Mouse (Mus musculus): ENCODE results near the gene Fbn1. TPM values are rescaled to one million over a fixed set of nuclear protein-coding genes. Genes with fewer than 3 reads are reported as not detected.

Fbn1 gene
- polyA plus RNA-seq, 1 experiment from 2014 or later, result 12.3 TPM

DNA sequence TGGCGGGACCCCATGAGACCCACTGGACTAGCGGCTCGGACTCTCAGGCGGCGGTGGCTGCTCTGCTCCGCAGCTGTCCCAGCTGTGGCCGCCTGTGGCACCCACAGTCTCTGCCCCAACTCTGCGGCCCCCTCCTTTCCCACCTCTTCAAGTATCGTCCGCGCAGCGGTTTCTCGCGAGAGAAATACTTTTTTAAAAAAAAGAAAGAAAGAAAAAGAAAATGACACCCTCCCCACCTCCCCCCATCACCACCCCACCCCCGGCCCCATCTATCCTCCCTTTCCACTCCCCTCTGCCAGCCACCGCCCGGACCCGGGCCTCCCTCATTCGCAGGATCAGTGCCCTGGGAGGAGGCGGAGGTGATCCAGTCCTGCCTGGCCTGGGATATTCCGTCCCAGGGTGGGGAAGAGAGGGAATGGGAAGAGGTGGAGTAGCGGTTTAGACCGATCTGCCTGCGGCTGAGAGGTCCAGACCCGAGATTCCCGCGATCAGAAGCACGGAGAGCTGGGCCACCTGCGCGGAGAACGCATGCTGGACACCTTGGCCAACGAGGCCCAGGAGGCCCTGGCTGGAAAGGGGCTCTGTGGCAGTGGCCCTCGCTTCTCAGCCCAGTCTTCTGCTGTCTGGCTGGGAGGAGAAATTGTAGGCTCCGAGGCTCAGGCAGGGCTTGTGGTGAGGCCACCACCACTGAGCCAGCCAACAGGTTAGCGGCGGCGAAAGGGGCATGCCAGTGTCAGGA lies 1.3 kb downstream of the Fbn1 start:
- Histone ChIP-seq H3K4me3 (ENCODE audit: low read depth, low read length) (peak overlapping the region; percentile 50), H3K9me3 (ENCODE audit: control insufficient read depth, low read length) (no peaks in the 10 kb centered on the region), H3K27ac (ENCODE audit: low read depth, low read length) (peak overlapping the region; percentile 25; the same call in 1 of the 2 replicates), H3K9ac (ENCODE audit: low read depth, low read length) (peak overlapping the region; percentile 50), H3K36me3 (ENCODE audit: control insufficient read depth, insufficient read depth, low read length) (no peaks in the 10 kb centered on the region), H3K4me2 (replicated peaks; ENCODE audit: low read depth, low read length) (peak overlapping the region; percentile 97), H3K4me1 (replicated peaks; ENCODE audit: control insufficient read depth, insufficient read depth, low read length) (no peaks in the 10 kb centered on the region), H3K27me3 (ENCODE audit: control insufficient read depth, insufficient read depth, low read length) (peaks cover 2% of the 10 kb centered on the region; the same call in 1 of the 2 replicates)
- ATAC-seq (ENCODE audit: low FRiP score), result peak; percentile 91
- DNase-seq (ENCODE audit: low spot score), result peak; percentile 77
- WGBS, result 2% methylated on average over 37 of the region's 37 CpGs

DNA sequence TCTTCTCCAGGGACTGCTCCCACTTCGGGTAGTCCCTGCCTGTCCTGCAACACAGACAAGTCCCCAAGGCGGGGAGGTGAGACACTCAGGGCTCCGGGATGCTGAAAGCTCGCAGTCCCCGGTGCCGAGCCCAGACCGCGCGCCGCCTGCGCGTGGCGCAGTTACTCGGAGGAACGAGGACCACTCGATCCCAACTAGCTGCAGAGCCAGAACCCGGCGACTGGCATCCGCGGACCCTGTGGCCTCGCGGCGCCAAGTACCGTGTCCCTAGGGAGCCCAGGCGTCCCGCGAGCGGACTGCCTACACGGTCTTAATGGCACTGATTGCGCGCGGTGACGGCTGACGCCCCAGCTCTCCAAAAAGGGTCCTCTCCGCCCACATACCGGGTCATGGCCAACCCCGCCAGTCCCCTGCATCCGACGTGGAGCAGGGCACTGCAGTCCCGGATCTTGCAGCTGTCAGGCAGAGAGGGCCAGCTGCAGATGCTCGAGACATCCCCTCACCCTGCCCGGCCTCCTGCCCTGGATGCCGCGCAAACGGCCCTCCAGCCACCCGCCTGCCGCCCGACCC lies 2.0 kb downstream of the Fbn1 start:
- DNase-seq (ENCODE audit: low spot score) (peak; percentile 79), ATAC-seq (ENCODE audit: low FRiP score) (peak; percentile 84)
- Histone ChIP-seq H3K27me3 (ENCODE audit: control insufficient read depth, insufficient read depth, low read length) (peaks cover 2% of the 10 kb centered on the region; the same call in 1 of the 2 replicates), H3K4me2 (replicated peaks; ENCODE audit: low read depth, low read length) (peak overlapping the region; percentile 97), H3K9ac (ENCODE audit: low read depth, low read length) (peak overlapping the region; percentile 50), H3K9me3 (ENCODE audit: control insufficient read depth, low read length) (no peaks in the 10 kb centered on the region), H3K27ac (ENCODE audit: low read depth, low read length) (peak overlapping the region; percentile 58), H3K36me3 (ENCODE audit: control insufficient read depth, insufficient read depth, low read length) (no peaks in the 10 kb centered on the region), H3K4me1 (replicated peaks; ENCODE audit: control insufficient read depth, insufficient read depth, low read length) (no peaks in the 10 kb centered on the region), H3K4me3 (ENCODE audit: low read depth, low read length) (peak overlapping the region; percentile 50)
- WGBS, result under 1% methylated on average over 45 of the region's 48 CpGs

DNA sequence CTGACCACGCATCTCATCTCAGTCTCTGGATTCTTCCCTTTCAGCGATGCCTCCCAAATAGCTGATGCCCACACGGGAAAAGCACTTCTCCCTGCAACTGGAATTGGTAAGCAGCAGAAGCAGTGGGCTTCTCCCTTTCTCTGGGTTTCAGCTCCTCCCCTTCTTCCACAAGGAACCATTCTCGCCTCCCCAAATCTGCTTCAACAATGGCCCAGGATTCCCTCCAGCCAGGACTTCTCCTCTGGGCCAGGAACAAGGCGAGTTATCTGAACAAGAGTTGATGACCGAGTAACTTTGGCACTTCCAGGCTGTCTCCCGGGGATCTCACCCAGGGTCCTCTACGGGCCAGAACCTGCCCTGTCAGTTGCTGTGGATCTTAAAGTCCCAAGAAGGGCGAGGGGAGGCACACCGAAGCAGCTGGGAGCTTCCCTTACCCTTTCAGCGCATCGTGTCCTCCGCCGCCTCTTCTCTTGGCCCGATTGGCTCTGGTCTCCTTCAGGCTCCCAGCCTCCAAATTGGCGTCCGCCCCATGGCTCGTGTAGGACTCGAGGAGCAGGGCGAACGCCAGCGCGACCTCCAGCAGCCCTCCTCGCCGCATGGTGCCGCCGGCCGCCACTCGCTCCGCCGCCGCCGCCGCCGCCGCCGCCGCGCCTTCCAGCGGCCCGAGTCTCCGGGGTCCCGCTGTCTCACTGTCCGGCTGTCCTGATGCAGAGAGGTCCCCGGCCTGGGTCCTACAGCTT lies 2.6 kb downstream of the Fbn1 start, which contains the start of gene Gm9913:
Gene Gm9913 (plus strand): TSS at position 84 of the 740 bp plus-strand sequence.
- Histone ChIP-seq H3K36me3 (ENCODE audit: control insufficient read depth, insufficient read depth, low read length) (no peaks in the 10 kb centered on the region), H3K27me3 (ENCODE audit: control insufficient read depth, insufficient read depth, low read length) (peaks cover 2% of the 10 kb centered on the region; the same call in 1 of the 2 replicates), H3K4me3 (ENCODE audit: low read depth, low read length) (peak within 1 kb of the TSS; percentile 50), H3K9me3 (ENCODE audit: control insufficient read depth, low read length) (no peaks in the 10 kb centered on the region), H3K4me2 (replicated peaks; ENCODE audit: low read depth, low read length) (peak within 1 kb of the TSS; percentile 97), H3K27ac (ENCODE audit: low read depth, low read length) (peak within 1 kb of the TSS; percentile 58), H3K4me1 (replicated peaks; ENCODE audit: control insufficient read depth, insufficient read depth, low read length) (no peaks in the 10 kb centered on the region), H3K9ac (ENCODE audit: low read depth, low read length) (peak within 1 kb of the TSS; percentile 50)
- 1% methylated on average over 45 of the region's 45 CpGs for WGBS
- ATAC-seq (ENCODE audit: low FRiP score), result peak; percentile 70
- peak; percentile 77 for DNase-seq (ENCODE audit: low spot score)

DNA sequence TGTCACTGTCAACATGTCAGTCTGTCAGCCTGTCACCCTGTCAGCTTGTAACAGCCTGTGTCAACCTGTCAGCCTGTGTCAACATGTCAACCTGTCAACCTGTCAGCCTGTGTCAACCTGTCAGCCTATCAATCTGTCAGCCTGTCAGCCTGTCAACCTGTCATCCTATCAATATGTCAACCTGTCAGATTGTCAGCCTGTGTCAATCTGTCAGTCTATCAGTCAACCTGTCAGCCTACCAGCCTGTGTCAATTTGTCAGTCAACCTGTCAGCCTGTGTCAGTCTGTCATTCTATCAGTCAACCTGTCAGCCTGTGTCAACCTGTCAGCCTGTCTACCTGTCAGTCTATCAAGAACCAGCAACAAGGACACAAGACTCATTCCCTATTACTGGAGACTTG lies 6.3 kb downstream of the Fbn1 start:
- no peaks in the 10 kb centered on the region for H3K9me3 ChIP-seq (ENCODE audit: control insufficient read depth, low read length)
- no peaks in the 10 kb centered on the region for H3K4me1 ChIP-seq (replicated peaks; ENCODE audit: control insufficient read depth, insufficient read depth, low read length)
- ATAC-seq (ENCODE audit: low FRiP score) (no peak), DNase-seq (ENCODE audit: low spot score) (peak; percentile 24)
- H3K36me3 ChIP-seq (ENCODE audit: control insufficient read depth, insufficient read depth, low read length), result no peaks in the 10 kb centered on the region
- no peak overlapping the region for H3K4me3 ChIP-seq (ENCODE audit: low read depth, low read length)
- H3K27ac ChIP-seq (ENCODE audit: low read depth, low read length), result no peak overlapping the region
- H3K4me2 ChIP-seq (replicated peaks; ENCODE audit: low read depth, low read length), result no peak overlapping the region
- H3K9ac ChIP-seq (ENCODE audit: low read depth, low read length), result no peak overlapping the region
- no peaks in the 10 kb centered on the region for H3K27me3 ChIP-seq (ENCODE audit: control insufficient read depth, insufficient read depth, low read length)

DNA sequence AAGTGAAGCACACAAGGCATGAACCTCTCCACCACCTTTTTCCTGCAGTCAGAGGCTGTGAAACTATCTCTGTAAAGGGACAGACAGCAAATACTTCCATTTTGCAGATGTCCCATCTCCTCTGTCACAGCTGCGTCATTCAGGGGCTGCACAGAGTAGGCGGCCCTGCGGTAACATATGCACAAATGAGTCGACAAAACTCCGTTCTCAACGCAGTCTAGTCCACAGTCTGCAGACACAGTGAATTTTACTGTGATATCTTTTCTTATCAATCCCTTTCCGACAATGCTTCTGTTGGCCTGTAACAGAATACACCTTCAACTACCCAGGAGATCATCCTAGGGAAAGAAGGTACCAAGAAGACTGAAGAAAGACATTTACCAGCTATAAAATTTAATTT lies 9.6 kb downstream of the Fbn1 start:
- no peak overlapping the region for H3K4me3 ChIP-seq (ENCODE audit: low read depth, low read length)
- no peaks in the 10 kb centered on the region for H3K4me1 ChIP-seq (replicated peaks; ENCODE audit: control insufficient read depth, insufficient read depth, low read length)
- H3K27ac ChIP-seq (ENCODE audit: low read depth, low read length), result no peak overlapping the region
- no peaks in the 10 kb centered on the region for H3K9me3 ChIP-seq (ENCODE audit: control insufficient read depth, low read length)
- DNase-seq (ENCODE audit: low spot score), result no peak
- H3K27me3 ChIP-seq (ENCODE audit: control insufficient read depth, insufficient read depth, low read length), result no peaks in the 10 kb centered on the region
- no peaks in the 10 kb centered on the region for H3K36me3 ChIP-seq (ENCODE audit: control insufficient read depth, insufficient read depth, low read length)
- no peak overlapping the region for H3K4me2 ChIP-seq (replicated peaks; ENCODE audit: low read depth, low read length)
- H3K9ac ChIP-seq (ENCODE audit: low read depth, low read length), result no peak overlapping the region
- 93% methylated on average over 7 of the region's 7 CpGs for WGBS
- ATAC-seq (ENCODE audit: low FRiP score), result no peak

DNA sequence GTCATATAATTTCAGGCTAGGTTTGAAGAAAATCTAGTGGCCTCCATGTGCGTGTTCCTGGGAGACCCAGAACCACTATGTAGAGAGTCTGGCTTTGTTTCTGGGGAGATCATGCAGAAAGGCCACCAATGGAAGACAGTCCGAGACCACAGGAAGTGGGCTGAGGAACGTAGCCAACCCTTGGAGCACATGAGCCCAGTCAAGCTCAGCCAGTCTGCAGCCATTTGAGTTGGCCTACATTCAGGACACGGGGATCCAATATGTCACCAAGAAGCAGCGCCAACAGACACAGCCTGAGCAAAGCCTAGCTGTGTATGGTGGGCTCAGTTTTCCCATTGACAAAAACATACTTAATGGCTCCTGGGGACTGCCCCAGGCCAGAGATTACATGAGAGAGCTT lies 11.1 kb downstream of the Fbn1 start:
- H3K27me3 ChIP-seq (ENCODE audit: control insufficient read depth, insufficient read depth, low read length), result no peaks in the 10 kb centered on the region
- no peak for ATAC-seq (ENCODE audit: low FRiP score)
- 96% methylated on average over 5 of the region's 5 CpGs for WGBS
- no peaks in the 10 kb centered on the region for H3K4me1 ChIP-seq (replicated peaks; ENCODE audit: control insufficient read depth, insufficient read depth, low read length)
- H3K4me3 ChIP-seq (ENCODE audit: low read depth, low read length), result no peak overlapping the region
- H3K9ac ChIP-seq (ENCODE audit: low read depth, low read length), result no peak overlapping the region
- no peak for DNase-seq (ENCODE audit: low spot score)
- H3K27ac ChIP-seq (ENCODE audit: low read depth, low read length), result no peak overlapping the region
- H3K9me3 ChIP-seq (ENCODE audit: control insufficient read depth, low read length), result no peaks in the 10 kb centered on the region
- no peak overlapping the region for H3K4me2 ChIP-seq (replicated peaks; ENCODE audit: low read depth, low read length)
- no peaks in the 10 kb centered on the region for H3K36me3 ChIP-seq (ENCODE audit: control insufficient read depth, insufficient read depth, low read length)

- H3K27ac ChIP-seq (ENCODE audit: low read depth, low read length), result no peak overlapping the region
- no peaks in the 10 kb centered on the region for H3K9me3 ChIP-seq (ENCODE audit: control insufficient read depth, low read length)
- H3K36me3 ChIP-seq (ENCODE audit: control insufficient read depth, insufficient read depth, low read length), result no peaks in the 10 kb centered on the region
- no peak overlapping the region for H3K9ac ChIP-seq (ENCODE audit: low read depth, low read length)
- H3K4me1 ChIP-seq (replicated peaks; ENCODE audit: control insufficient read depth, insufficient read depth, low read length), result no peaks in the 10 kb centered on the region
- DNase-seq (ENCODE audit: low spot score) (no peak), ATAC-seq (ENCODE audit: low FRiP score) (no peak)
- no peaks in the 10 kb centered on the region for H3K27me3 ChIP-seq (ENCODE audit: control insufficient read depth, insufficient read depth, low read length)
- H3K4me2 ChIP-seq (replicated peaks; ENCODE audit: low read depth, low read length), result no peak overlapping the region
- no peak overlapping the region for H3K4me3 ChIP-seq (ENCODE audit: low read depth, low read length)
- 90% methylated on average over 20 of the region's 20 CpGs for WGBS
Observed at GRCm38 (mm10) chr2:125494831-125495812, 12.7 kb downstream of the Fbn1 start.

DNA sequence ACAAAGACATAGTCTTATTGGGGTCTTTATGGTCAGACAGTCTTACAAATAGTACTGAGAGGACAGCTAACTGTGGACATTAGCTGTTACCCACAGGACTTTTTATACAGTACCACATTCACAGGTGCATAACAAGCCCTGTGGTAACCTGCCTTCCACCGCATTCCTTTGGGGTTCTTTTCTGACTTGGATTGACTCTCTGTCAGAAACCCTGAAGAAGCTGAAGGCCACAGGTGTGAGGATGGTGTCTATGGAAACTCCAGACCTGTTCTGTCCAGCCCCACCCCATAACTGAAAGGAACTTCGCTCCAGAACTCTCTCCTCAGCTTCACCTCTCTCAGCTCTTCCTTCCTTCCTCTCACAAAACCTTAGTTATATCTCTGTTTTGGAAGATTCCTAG lies 13.5 kb downstream of the Fbn1 start:
- Histone ChIP-seq H3K36me3 (ENCODE audit: control insufficient read depth, insufficient read depth, low read length) (no peaks in the 10 kb centered on the region), H3K4me2 (replicated peaks; ENCODE audit: low read depth, low read length) (no peak overlapping the region), H3K27me3 (ENCODE audit: control insufficient read depth, insufficient read depth, low read length) (no peaks in the 10 kb centered on the region), H3K4me3 (ENCODE audit: low read depth, low read length) (no peak overlapping the region), H3K27ac (ENCODE audit: low read depth, low read length) (no peak overlapping the region), H3K9ac (ENCODE audit: low read depth, low read length) (no peak overlapping the region), H3K4me1 (replicated peaks; ENCODE audit: control insufficient read depth, insufficient read depth, low read length) (no peaks in the 10 kb centered on the region), H3K9me3 (ENCODE audit: control insufficient read depth, low read length) (no peaks in the 10 kb centered on the region)
- DNase-seq (ENCODE audit: low spot score) (no peak), ATAC-seq (ENCODE audit: low FRiP score) (no peak)
- WGBS, result 100% methylated on average over 2 of the region's 2 CpGs

All from hindbrain, embryonic 11.5 days (tissue).